Mouse (Mus musculus) heart, embryonic 11.5 days (tissue): ENCODE data around the gene Veph1. TPM values are rescaled to one million over a fixed set of nuclear protein-coding genes. Genes with fewer than 3 reads are reported as not detected.
A peak's percentile ranks its signal among the peaks of the same experiment; 100 is the strongest.

ENCODE experiments used
- ATAC-seq: fragments of 200-750 bp; cut with Nextera tagmentation; replicated peaks from 2 replicates; pipeline ENCODE4 v1.8.0; 2017; ENCODE audit warnings: moderate library complexity; ENCODE audit not compliant: insufficient number of reproducible peaks, low FRiP score, low TSS enrichment
- H3K27ac ChIP-seq: fragments of 300-500 bp; sonication (generic); 2 replicates; pipeline ENCODE4 v1.5.1; 2014; ENCODE audit warnings: mild to moderate bottlenecking, low read depth, low read length
- H3K27me3 ChIP-seq: fragments of 300-500 bp; sonication (generic); 2 replicates; pipeline ENCODE4 v1.6.1; 2014; ENCODE audit warnings: mild to moderate bottlenecking, low read length, mixed read lengths; ENCODE audit not compliant: control insufficient read depth, insufficient read depth
- H3K36me3 ChIP-seq: fragments of 300-500 bp; sonication (generic); 2 replicates; pipeline ENCODE4 v1.6.1; 2014; ENCODE audit warnings: mild to moderate bottlenecking, low read length, moderate library complexity, mixed read lengths; ENCODE audit not compliant: control insufficient read depth, insufficient read depth
- H3K4me1 ChIP-seq: fragments of 300-500 bp; sonication (generic); 2 replicates; pipeline ENCODE4 v1.6.1; 2014; ENCODE audit warnings: low read length; ENCODE audit not compliant: control insufficient read depth, insufficient read depth
- H3K4me2 ChIP-seq: fragments of 300-500 bp; sonication (generic); 2 replicates; pipeline ENCODE4 v1.6.1; 2014; ENCODE audit warnings: mild to moderate bottlenecking, moderate library complexity
- H3K4me3 ChIP-seq: fragments of 300-500 bp; sonication (generic); 2 replicates; pipeline ENCODE4 v1.5.1; 2014; ENCODE audit warnings: low read depth, low read length
- H3K9ac ChIP-seq: fragments of 300-500 bp; sonication (generic); 2 replicates; pipeline ENCODE4 v1.6.1; 2014; ENCODE audit warnings: mild to moderate bottlenecking, low read depth, low read length, moderate library complexity
- H3K9me3 ChIP-seq: fragments of 300-500 bp; sonication (generic); replicated peaks from 2 replicates; pipeline ENCODE4 v1.6.1; 2016; ENCODE audit warnings: low read length; ENCODE audit not compliant: control insufficient read depth
- WGBS: fragments of 180-500 bp; shearing (Covaris S2); extraction: QIAGEN DNeasy Blood & Tissue Kit; methylation state at CpG from one replicate; pipeline ENCODE4 v1.1.7; 2014; ENCODE audit not compliant: insufficient replicate concordance; 5-methylcytosine and 5-hydroxymethylcytosine counted together
- polyA plus RNA-seq: library from polyadenylated mRNA; unstranded; fragments of >200 nt; fragmentation: Nextera tagmentation; extraction: Ambion mirVana; gene quantifications from 2 replicates; pipeline ENCODE4 v1.2.1, GENCODE M21; 2014

The Veph1 gene
- polyA plus RNA-seq, 1 experiment from 2014 or later = 0.83 TPM

DNA sequence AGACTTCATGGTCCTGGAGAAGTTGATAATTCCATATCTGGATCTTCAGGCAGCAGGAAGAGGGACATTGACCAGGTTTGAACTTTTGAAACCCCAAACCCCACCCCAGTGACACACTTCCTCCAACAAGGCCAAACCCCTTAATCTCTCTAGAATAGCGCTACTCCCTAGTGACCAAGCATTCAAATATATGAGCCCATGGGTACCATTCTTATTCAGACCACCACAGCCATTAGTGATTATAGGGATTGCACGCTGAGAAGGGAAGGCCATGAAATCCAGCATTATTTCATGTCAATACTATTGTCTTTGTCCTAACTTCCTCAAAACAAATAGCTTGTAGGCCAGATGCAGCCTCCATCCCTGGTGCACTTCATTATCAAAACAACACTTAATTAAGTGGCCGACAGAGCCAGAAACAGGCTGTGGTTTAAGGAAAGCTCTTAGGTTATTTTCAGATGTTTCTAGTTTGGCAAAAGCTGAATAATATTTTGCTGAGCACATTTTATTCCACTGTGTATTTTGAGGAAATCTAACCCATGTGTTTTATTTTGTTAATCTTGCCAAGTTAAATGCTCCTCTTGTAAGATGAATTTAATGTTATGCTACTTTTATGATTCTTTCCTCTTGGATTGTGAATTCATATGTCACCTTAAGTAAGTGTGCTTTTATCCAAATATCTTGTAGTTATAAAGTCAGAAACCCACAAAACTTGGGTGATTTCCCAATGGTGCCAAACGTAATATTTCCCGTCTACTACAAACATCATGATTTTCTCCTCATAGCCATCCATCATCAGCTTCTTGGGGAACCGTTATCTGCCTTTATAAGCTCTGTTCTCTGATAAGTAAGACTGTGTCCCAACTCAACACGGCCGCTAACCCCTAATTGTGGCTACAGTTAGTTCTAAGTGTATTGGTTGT is 18.4 kb upstream of the Veph1 start:
- no peaks in the 10 kb centered on the region for H3K27me3 ChIP-seq
- no peak for ATAC-seq
- no peak overlapping the region for H3K27ac ChIP-seq
- WGBS = 75% methylated on average over 8 of the region's 8 CpGs
- H3K4me3 ChIP-seq = no peak overlapping the region
- H3K36me3 ChIP-seq = no peaks in the 10 kb centered on the region
- H3K9ac ChIP-seq = no peak overlapping the region
- H3K9me3 ChIP-seq = 0 out of 2 replicates have a peak, but pooled peaks cover 2% of the 10 kb centered on the region
- H3K4me2 ChIP-seq = no peak overlapping the region
- H3K4me1 ChIP-seq = no peaks in the 10 kb centered on the region

DNA sequence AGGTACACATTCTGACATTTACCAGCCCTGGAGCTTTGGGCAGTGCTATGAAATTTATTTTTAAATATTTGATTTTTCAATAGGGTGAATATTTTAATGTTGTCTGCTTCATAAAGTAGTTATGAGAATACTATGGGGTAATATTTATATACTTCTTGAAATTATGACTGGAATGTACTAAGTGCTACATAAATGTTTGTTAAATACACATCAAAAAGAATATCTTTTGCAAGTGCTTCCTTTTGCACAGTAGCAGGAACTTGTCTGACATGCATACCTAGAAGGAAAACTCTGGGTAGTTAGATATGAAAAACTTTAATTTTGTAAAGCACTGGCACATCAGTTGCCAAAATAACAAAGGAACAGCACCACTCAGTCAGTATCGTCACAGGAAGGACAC is 13.9 kb upstream of the Veph1 start:
- Histone ChIP-seq H3K9me3 (no peaks in the 10 kb centered on the region), H3K27me3 (no peaks in the 10 kb centered on the region), H3K4me1 (no peaks in the 10 kb centered on the region), H3K36me3 (no peaks in the 10 kb centered on the region), H3K4me2 (no peak overlapping the region), H3K27ac (no peak overlapping the region), H3K9ac (no peak overlapping the region), H3K4me3 (no peak overlapping the region)
- 86% methylated on average over 1 of the region's 1 CpGs for WGBS
- no peak for ATAC-seq

- Histone ChIP-seq H3K4me1 (no peaks in the 10 kb centered on the region), H3K9ac (no peak overlapping the region), H3K4me2 (no peak overlapping the region), H3K36me3 (no peaks in the 10 kb centered on the region), H3K27me3 (no peaks in the 10 kb centered on the region), H3K27ac (no peak overlapping the region), H3K4me3 (no peak overlapping the region), H3K9me3 (no peaks in the 10 kb centered on the region)
- no peak for ATAC-seq
- WGBS = 87% methylated on average over 1 of the region's 1 CpGs
Measured at GRCm38 (mm10) chr3:66309531-66309930, 12.9 kb upstream of the Veph1 start.

DNA sequence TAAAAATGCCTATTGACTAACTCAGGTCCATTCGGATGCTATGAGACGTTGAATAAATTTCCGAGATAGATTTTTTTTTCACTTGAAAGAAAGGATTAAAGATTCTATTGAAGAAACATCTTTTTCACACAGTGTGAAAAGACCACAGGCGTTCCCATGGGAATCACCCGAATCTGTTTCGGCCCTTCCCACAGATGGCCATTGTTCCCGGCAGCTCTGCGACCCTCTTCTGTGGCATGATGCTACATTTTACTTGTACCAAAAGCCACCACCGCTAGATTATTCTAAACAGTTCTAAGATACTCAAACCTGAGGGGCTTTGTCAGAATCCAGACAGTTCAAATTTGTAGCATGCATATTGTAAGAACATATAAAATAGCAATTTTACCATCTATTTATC is 1.4 kb downstream of the Veph1 start:
- WGBS = 86% methylated on average over 9 of the region's 9 CpGs
- Histone ChIP-seq H3K4me3 (no peak overlapping the region), H3K36me3 (no peaks in the 10 kb centered on the region), H3K4me1 (peaks cover 4% of the 10 kb centered on the region; the same call in 1 of the 2 replicates), H3K9me3 (no peaks in the 10 kb centered on the region), H3K9ac (no peak overlapping the region), H3K27me3 (no peaks in the 10 kb centered on the region), H3K4me2 (no peak overlapping the region), H3K27ac (no peak overlapping the region)
- no peak for ATAC-seq

GRCm38 (mm10) chr3:66294729-66295128 is 1.9 kb downstream of the Veph1 start:
- no peak overlapping the region for H3K4me3 ChIP-seq
- H3K27ac ChIP-seq = no peak overlapping the region
- H3K9me3 ChIP-seq = no peaks in the 10 kb centered on the region
- H3K4me2 ChIP-seq = no peak overlapping the region
- no peak for ATAC-seq
- no peaks in the 10 kb centered on the region for H3K27me3 ChIP-seq
- WGBS = 85% methylated on average over 3 of the region's 3 CpGs
- no peak overlapping the region for H3K9ac ChIP-seq
- peaks cover 4% of the 10 kb centered on the region; the same call in 1 of the 2 replicates for H3K4me1 ChIP-seq
- H3K36me3 ChIP-seq = no peaks in the 10 kb centered on the region

DNA sequence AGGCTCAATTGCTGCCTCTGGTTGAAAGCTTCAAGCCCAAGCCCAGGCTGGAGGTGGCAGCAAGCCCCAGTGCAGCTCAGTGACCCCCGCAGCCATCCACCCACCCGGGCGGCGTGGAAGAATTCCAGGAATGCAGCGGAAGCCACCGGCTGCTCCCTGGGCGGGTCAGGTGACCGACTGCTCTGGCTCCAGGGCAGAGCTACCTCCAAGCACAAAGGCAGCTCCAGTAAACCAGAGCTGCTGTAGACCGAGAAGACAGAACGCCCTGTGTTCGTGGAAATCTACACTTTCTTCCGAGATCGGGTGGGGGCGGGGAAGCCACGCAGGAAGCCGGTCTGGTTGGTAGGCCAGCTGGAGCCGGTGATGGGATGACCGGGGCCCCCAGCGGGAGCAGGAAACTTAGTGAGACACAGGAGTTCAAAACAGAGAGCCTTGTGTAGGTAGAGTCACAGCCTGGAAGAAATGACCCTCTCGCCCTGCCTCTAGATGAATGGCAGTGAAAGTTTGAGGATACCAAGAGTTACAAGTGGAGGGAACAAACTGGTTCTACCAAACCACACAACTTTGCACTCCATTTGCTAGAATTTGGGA is 4.2 kb downstream of the Veph1 start:
- WGBS = 3% methylated on average over 20 of the region's 20 CpGs
- peak overlapping the region; percentile 38 for H3K4me3 ChIP-seq
- H3K9ac ChIP-seq = peak overlapping the region; percentile 74
- H3K27me3 ChIP-seq = no peaks in the 10 kb centered on the region
- ATAC-seq = peak; percentile 84
- H3K36me3 ChIP-seq = no peaks in the 10 kb centered on the region
- H3K27ac ChIP-seq = peak overlapping the region; percentile 77
- no peaks in the 10 kb centered on the region for H3K9me3 ChIP-seq
- peaks cover 4% of the 10 kb centered on the region; the same call in 1 of the 2 replicates for H3K4me1 ChIP-seq
- H3K4me2 ChIP-seq = peak overlapping the region; percentile 66

GRCm38 (mm10) chr3:66263270-66263669 is 33.4 kb downstream of the Veph1 start:
- H3K9me3 ChIP-seq = no peaks in the 10 kb centered on the region
- no peak for ATAC-seq
- H3K9ac ChIP-seq = no peak overlapping the region
- H3K4me3 ChIP-seq = no peak overlapping the region
- H3K36me3 ChIP-seq = no peaks in the 10 kb centered on the region
- no peak overlapping the region for H3K27ac ChIP-seq
- WGBS = 70% methylated on average over 4 of the region's 4 CpGs
- no peaks in the 10 kb centered on the region for H3K27me3 ChIP-seq
- no peak overlapping the region for H3K4me2 ChIP-seq
- H3K4me1 ChIP-seq = no peaks in the 10 kb centered on the region

DNA sequence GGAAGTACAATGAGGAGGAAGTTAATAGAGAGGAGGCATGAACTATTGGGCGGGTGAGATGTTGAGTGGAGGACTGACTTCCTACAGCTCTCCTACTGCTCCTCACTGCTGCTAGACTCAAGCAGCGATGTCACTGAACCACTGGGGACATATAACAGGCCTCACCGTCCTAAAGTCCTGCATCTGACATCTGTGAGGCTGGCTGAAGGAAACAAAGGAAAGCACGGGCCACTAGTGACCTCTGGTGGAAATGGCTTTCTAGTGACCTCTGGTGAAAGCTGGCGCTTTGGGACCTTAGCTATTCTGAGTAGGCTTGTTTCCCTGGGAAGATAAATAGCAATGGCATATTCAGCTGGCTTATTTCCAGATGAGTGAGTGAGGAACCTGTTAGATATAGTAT is 34.3 kb downstream of the Veph1 start:
- no peaks in the 10 kb centered on the region for H3K4me1 ChIP-seq
- WGBS = 28% methylated on average over 5 of the region's 5 CpGs
- no peaks in the 10 kb centered on the region for H3K36me3 ChIP-seq
- H3K27me3 ChIP-seq = no peaks in the 10 kb centered on the region
- ATAC-seq = no peak
- no peak overlapping the region for H3K27ac ChIP-seq
- no peak overlapping the region for H3K4me2 ChIP-seq
- H3K9ac ChIP-seq = no peak overlapping the region
- H3K4me3 ChIP-seq = no peak overlapping the region
- no peaks in the 10 kb centered on the region for H3K9me3 ChIP-seq
